Mouse (Mus musculus): ENCODE results near the gene Hist1h3e. TPM values are rescaled to one million over a fixed set of nuclear protein-coding genes. Genes with fewer than 3 reads are reported as not detected.
"Not testable (repeated sequence)": the region's sequence is repeated elsewhere in the genome, so short reads cannot be mapped to it uniquely, and the experiment has no call there.

Hist1h3e gene
- polyA plus RNA-seq, 1 experiment from 2014 or later = 8.7 TPM

DNA sequence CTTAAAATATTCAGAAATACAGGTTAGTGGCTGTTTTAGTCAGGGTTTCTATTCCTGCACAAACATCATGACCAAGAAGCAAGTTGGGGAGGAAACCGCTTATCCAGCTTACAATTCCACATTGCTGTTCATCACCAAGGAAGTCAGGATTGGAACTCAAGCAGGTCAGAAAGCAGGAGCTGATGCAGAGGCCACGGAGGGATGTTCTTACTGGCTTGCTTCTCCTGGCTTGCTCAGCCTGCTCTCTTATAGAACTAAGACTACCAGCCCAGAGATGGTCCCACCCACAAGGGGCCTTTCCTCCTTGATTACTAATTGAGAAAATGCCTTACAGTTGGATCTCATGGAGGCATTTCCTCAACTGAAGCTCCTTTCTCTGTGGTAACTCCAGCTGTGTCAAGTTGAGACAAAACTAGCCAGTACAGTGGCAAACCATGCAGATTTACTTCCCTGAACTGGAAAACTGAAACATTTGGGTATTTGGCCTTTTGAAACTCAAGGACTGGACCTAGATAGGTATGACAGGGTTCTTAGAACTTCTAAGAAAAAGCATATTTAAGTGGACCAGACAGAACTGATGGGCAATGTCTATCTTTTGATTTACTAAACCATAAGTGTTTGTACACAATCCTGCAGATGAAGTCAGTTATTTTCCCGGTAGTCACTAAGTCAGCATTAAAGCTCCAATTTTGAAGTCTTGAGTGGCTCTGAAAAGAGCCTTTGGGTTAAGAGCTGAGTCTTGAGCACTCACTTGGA, 19.8 kb downstream of the Hist1h3e start:
- not testable (repeated sequence) for H3K27me3 ChIP-seq; H3K36me3 ChIP-seq; ATAC-seq (ENCODE audit: insufficient number of reproducible peaks, insufficient read depth, low FRiP score, low TSS enrichment, low read depth); H3K9me3 ChIP-seq; H3K4me1 ChIP-seq
- H3K4me2 ChIP-seq = peak overlapping the region; percentile 68
- H3K9ac ChIP-seq = peak overlapping the region; percentile 74
- 3% methylated on average over 3 of the region's 3 CpGs for WGBS
- peak overlapping the region; percentile 92 for H3K27ac ChIP-seq
- H3K4me3 ChIP-seq = peak overlapping the region; percentile 51

DNA sequence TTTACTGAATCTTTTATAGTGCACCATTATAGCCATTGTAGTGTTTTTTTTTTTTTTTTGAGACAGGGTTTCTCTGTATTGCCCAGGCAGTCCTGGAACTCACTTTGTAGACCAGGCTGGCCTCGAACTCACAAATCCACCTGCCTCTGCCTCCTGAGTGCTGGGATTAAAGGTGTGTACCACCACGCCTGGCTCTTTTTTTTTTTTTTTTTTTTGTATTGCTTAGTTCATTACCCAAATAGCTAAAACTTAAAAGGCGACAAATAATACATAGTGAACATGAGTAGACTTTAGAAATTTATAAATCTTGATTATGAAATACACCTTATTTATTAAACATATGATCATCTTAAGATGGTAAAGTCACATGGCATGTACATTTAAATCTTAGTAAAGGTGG, 20.7 kb downstream of the Hist1h3e start:
- H3K36me3 ChIP-seq = no peaks in the 10 kb centered on the region
- no peaks in the 10 kb centered on the region for H3K27me3 ChIP-seq
- H3K4me1 ChIP-seq = peaks cover 10% of the 10 kb centered on the region
- ATAC-seq (ENCODE audit: insufficient number of reproducible peaks, insufficient read depth, low FRiP score, low TSS enrichment, low read depth) = no peak
- 71% methylated on average over 3 of the region's 3 CpGs for WGBS
- peak overlapping the region; percentile 68; the same call in 1 of the 2 replicates for H3K4me2 ChIP-seq
- no peak overlapping the region for H3K4me3 ChIP-seq
- no peak overlapping the region for H3K27ac ChIP-seq
- no peaks in the 10 kb centered on the region for H3K9me3 ChIP-seq
- no peak overlapping the region for H3K9ac ChIP-seq

GRCm38 (mm10) chr13:23539821-23540220, 22.3 kb downstream of the Hist1h3e start:
- not testable (repeated sequence) for H3K4me3 ChIP-seq; H3K9ac ChIP-seq; H3K36me3 ChIP-seq; H3K4me2 ChIP-seq; H3K9me3 ChIP-seq; ATAC-seq (ENCODE audit: insufficient number of reproducible peaks, insufficient read depth, low FRiP score, low TSS enrichment, low read depth); H3K27ac ChIP-seq; H3K27me3 ChIP-seq
- H3K4me1 ChIP-seq = peaks cover 14% of the 10 kb centered on the region
- 68% methylated on average over 1 of the region's 1 CpGs for WGBS

- no peaks in the 10 kb centered on the region for H3K9me3 ChIP-seq
- no peak for ATAC-seq (ENCODE audit: insufficient number of reproducible peaks, insufficient read depth, low FRiP score, low TSS enrichment, low read depth)
- H3K36me3 ChIP-seq = no peaks in the 10 kb centered on the region
- no peaks in the 10 kb centered on the region for H3K27me3 ChIP-seq
- H3K27ac ChIP-seq = 0 out of 2 replicates have a peak overlapping the region, but pooled peaks have one; percentile 48
- H3K4me2 ChIP-seq = peak overlapping the region; percentile 24
- H3K4me1 ChIP-seq = peaks cover 20% of the 10 kb centered on the region
- WGBS = 59% methylated on average over 5 of the region's 5 CpGs
- 0 out of 2 replicates have a peak overlapping the region, but pooled peaks have one; percentile 12 for H3K9ac ChIP-seq
- H3K4me3 ChIP-seq = no peak overlapping the region
These were observed 23.9 kb downstream of the Hist1h3e start for GRCm38 (mm10) chr13:23538249-23538648.

DNA sequence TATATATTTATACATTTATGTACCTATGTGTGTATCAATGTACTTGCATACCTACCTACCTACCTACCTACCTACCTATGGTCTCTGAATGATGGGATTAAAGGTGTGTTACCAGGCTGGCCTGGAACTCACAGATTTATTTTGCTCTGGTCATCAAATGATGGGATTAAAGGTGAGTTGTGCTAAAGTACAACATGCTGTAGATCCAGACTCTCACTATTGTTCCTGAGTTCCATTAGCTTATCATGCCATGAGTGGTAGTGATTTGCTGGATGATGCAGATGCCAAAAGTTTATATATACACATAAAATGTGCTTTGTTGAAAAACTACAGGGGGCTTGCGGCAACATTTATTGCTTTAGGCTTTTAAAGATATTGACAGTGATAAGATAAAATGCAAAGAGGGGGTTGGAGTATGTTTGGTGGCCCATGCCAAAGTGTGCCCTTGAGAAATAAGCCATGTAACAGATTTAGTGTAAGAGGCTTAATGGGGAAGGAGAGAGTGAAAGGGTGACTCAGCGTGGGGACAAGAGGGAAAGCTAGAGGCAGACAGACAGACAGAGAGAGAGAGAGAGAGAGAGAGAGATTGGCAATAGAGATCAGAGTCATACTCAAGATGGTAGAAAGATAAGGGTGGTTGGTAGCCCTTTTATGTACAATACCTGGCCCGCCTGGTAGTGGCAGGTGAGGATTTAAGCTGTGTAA, 25.0 kb downstream of the Hist1h3e start:
- no peak for ATAC-seq (ENCODE audit: insufficient number of reproducible peaks, insufficient read depth, low FRiP score, low TSS enrichment, low read depth)
- no peaks in the 10 kb centered on the region for H3K9me3 ChIP-seq
- peak overlapping the region; percentile 54; the same call in 1 of the 2 replicates for H3K9ac ChIP-seq
- no peaks in the 10 kb centered on the region for H3K27me3 ChIP-seq
- peaks cover 30% of the 10 kb centered on the region for H3K4me1 ChIP-seq
- H3K4me2 ChIP-seq = peak overlapping the region; percentile 66
- H3K27ac ChIP-seq = peak overlapping the region; percentile 60
- peak overlapping the region; percentile 54 for H3K4me3 ChIP-seq
- WGBS = 74% methylated on average over 3 of the region's 3 CpGs
- no peaks in the 10 kb centered on the region for H3K36me3 ChIP-seq

DNA sequence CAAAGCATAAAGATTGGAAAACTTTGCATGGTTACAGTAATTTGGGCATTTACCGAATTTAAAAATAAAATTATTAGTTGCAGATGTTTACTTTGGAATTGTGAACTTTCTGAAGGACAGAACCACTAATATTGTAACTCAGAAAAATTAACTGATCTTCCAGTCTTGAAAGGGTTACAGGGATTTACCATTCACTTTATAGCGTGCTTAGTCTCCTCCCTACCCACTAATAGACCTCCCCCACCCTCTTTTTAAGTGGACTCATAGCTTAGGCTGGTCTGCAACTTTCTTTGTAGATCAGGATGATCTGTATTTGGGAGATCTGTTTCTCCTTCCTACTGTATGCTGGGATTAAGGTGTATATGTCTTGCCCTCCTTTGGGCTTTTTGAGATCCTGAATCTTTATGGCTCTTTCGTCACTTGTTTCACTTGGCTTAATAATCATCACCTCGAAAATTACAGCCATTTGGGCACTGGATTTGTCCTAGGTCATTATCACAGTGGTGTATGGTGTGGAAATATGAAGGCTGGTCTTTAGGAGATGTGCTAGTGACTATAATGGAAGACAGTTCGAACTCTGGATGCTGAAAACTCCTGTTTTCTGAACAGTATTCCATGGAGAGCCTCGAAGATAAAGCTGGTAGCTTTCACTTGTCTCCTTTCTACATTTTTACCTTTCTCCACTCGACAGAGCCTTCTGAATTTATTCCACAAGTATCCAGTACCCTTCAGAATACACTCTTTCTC, 25.9 kb downstream of the Hist1h3e start:
- 16% methylated on average over 7 of the region's 7 CpGs for WGBS
- ATAC-seq (ENCODE audit: insufficient number of reproducible peaks, insufficient read depth, low FRiP score, low TSS enrichment, low read depth) = no peak
- Histone ChIP-seq H3K9ac (peak overlapping the region; percentile 66), H3K4me2 (peak overlapping the region; percentile 66), H3K27me3 (no peaks in the 10 kb centered on the region), H3K9me3 (no peaks in the 10 kb centered on the region), H3K27ac (peak overlapping the region; percentile 97), H3K36me3 (no peaks in the 10 kb centered on the region), H3K4me1 (peaks cover 32% of the 10 kb centered on the region), H3K4me3 (peak overlapping the region; percentile 54)

GRCm38 (mm10) chr13:23535137-23536075, 26.8 kb downstream of the Hist1h3e start, which contains the start of gene Hist1h3g:
Gene Hist1h3g, plus strand, starts transcription at chr13:23535422.
- peak within 1 kb of the TSS; percentile 97 for H3K27ac ChIP-seq
- peak within 1 kb of the TSS; percentile 54 for H3K4me3 ChIP-seq
- WGBS = under 1% methylated on average over 34 of the region's 62 CpGs
- H3K27me3 ChIP-seq, H3K9me3 ChIP-seq, H3K36me3 ChIP-seq: not testable (repeated sequence)
- H3K9ac ChIP-seq = peak within 1 kb of the TSS; percentile 75
- H3K4me2 ChIP-seq = peak within 1 kb of the TSS; percentile 66
- peak; percentile 90 for ATAC-seq (ENCODE audit: insufficient number of reproducible peaks, insufficient read depth, low FRiP score, low TSS enrichment, low read depth)
- peaks cover 32% of the 10 kb centered on the region for H3K4me1 ChIP-seq

DNA sequence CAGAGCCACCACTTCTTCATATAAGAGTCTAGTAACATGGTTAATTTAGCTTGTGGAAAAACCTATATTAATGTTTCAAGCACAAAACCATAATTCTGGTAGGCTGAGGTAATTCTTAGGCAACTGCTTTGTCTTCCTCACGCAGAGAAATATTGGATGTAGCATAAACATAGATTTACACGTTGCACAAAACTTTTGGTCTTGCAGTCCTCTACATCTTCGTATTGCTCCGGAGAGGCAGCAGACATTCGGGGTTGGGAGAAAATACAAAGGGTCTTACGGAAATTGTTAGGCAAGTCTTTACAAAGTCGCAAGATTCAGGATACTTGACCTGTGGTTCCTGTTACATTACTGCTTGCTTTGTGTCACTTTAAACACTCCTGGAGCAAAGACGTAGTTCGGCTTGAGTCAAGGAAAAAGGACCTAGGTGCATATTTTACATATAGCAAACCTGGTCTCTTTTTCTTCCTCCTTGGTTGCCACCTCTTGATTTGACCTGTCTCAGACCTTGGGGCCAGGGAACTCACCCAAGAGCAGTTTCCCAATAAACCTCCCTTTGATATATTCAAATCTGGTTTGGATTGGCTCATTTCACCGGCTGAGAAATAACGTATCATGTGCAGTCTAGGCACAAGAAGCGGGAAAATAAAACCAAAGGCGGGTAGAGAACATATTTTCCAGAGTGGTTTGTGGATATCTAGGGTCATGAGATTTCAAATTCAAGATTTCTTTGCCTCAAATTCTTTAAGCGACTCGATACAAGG, 27.6 kb downstream of the Hist1h3e start:
- Histone ChIP-seq H3K9ac (peak overlapping the region; percentile 75), H3K27me3 (no peaks in the 10 kb centered on the region), H3K4me3 (peak overlapping the region; percentile 54), H3K27ac (peak overlapping the region; percentile 97), H3K9me3 (no peaks in the 10 kb centered on the region), H3K4me1 (peaks cover 32% of the 10 kb centered on the region), H3K36me3 (no peaks in the 10 kb centered on the region), H3K4me2 (peak overlapping the region; percentile 66)
- ATAC-seq (ENCODE audit: insufficient number of reproducible peaks, insufficient read depth, low FRiP score, low TSS enrichment, low read depth) = no peak
- WGBS = under 1% methylated on average over 15 of the region's 15 CpGs

- not testable (repeated sequence) for H3K36me3 ChIP-seq, H3K27me3 ChIP-seq, H3K9me3 ChIP-seq
- peaks cover 36% of the 10 kb centered on the region for H3K4me1 ChIP-seq
- peak within 1 kb of the TSS; percentile 84 for H3K9ac ChIP-seq
- peak within 1 kb of the TSS; percentile 97 for H3K27ac ChIP-seq
- H3K4me3 ChIP-seq = peak within 1 kb of the TSS; percentile 54
- WGBS = under 1% methylated on average over 28 of the region's 53 CpGs
- peak; percentile 43 for ATAC-seq (ENCODE audit: insufficient number of reproducible peaks, insufficient read depth, low FRiP score, low TSS enrichment, low read depth)
- peak within 1 kb of the TSS; percentile 66 for H3K4me2 ChIP-seq
These were observed 28.4 kb downstream of the Hist1h3e start, which contains the start of gene Hist1h2af for GRCm38 (mm10) chr13:23533560-23534367. Gene Hist1h2af, plus strand, starts transcription at chr13:23533906.
